Mouse (Mus musculus): ENCODE results near the gene Odr4.

- TF ChIP-seq CTCF (IDR thresholded peaks at IDR 0.05; ENCODE audit: control insufficient read depth, insufficient read depth, insufficient read length) (no peak), MYOG (IDR thresholded peaks at IDR 0.05; ENCODE audit: control insufficient read depth, extremely low read depth, insufficient read length) (no peak), MAX (IDR thresholded peaks at IDR 0.05) (no peak), MYOD1 (IDR thresholded peaks at IDR 0.05; ENCODE audit: control insufficient read depth, insufficient read length, low read depth) (no peak), USF1 (IDR thresholded peaks at IDR 0.05; ENCODE audit: low read depth) (no peak)
Observed at GRCm38 (mm10) chr1:150396001-150396400, 3.1 kb upstream of the Odr4 start.
